Mouse (Mus musculus) embryo, embryonic 10.5 days (tissue): ENCODE measurements around the gene Foxd4.
"Not testable (repeated sequence)": the region's sequence is repeated elsewhere in the genome, so short reads cannot be mapped to it uniquely, and the experiment has no call there.

ENCODE experiments used
- DNase-seq: peaks from one replicate; pipeline ENCODE4 v3.0.0-alpha.2; 2015; ENCODE audit warnings: low spot score

The Foxd4 gene

GRCm38 (mm10) chr19:24875129-24875870 lies 25.7 kb downstream of the Foxd4 start, which contains the start of gene Gm10053:
Gene Gm10053 (plus strand): TSS chr19:24875686.
- not testable (repeated sequence) for DNase-seq

- no peak for DNase-seq
Observed at GRCm38 (mm10) chr19:24873873-24874272, 27.1 kb downstream of the Foxd4 start.

DNA sequence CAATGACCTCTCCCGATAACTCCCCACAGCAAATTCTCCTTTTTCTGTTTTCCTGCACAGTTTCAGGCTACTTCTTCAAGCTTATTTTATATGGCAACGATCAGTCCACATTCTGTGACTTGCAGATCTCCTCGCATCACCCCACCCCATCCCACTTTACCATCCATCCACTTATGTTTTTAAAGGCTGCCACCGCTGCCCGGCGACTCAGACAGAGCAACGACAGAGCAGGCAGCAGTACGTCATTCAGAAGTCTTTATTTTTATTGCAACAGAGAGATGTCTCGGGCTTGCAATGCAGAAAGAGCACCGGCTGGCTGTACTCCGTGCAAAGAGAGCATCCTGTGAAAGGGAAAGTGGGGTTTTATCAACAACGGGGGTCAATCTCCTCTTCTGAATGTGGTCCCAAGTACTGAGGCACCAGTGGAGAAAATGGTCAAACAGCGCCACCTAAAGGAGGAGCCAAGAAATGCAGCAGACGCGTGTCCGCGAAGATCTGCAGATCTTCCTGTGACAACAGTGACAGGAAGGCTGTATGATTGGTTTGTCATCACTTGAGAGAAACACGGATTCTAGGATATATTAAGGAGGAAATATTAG lies 29.9 kb downstream of the Foxd4 start:
- peak; percentile 92 for DNase-seq

GRCm38 (mm10) chr19:24865436-24865835 lies 35.6 kb downstream of the Foxd4 start:
- no peak for DNase-seq

- peak; percentile 50 for DNase-seq
Observed at GRCm38 (mm10) chr19:24861612-24862451, 39.2 kb downstream of the Foxd4 start, which contains the start of gene Pgm5. Gene Pgm5 (minus strand): TSS chr19:24861855.

DNA sequence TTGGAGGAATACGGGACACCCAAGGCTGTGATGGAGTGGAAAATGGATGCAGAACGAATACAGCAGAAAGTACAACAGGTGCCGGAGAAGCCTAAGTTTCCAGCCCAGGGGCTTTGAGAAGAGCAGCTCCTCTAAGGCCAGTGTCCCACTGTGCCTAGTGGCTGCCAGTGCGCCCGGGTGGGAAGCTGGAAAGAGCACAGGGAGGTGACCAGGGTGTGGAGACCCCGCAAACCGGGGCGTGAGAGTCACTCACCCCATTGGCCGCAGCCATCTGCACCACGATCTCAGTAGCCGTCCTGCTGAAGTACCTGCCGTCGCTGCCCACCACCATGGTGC lies 39.8 kb downstream of the Foxd4 start:
- no peak for DNase-seq

DNA sequence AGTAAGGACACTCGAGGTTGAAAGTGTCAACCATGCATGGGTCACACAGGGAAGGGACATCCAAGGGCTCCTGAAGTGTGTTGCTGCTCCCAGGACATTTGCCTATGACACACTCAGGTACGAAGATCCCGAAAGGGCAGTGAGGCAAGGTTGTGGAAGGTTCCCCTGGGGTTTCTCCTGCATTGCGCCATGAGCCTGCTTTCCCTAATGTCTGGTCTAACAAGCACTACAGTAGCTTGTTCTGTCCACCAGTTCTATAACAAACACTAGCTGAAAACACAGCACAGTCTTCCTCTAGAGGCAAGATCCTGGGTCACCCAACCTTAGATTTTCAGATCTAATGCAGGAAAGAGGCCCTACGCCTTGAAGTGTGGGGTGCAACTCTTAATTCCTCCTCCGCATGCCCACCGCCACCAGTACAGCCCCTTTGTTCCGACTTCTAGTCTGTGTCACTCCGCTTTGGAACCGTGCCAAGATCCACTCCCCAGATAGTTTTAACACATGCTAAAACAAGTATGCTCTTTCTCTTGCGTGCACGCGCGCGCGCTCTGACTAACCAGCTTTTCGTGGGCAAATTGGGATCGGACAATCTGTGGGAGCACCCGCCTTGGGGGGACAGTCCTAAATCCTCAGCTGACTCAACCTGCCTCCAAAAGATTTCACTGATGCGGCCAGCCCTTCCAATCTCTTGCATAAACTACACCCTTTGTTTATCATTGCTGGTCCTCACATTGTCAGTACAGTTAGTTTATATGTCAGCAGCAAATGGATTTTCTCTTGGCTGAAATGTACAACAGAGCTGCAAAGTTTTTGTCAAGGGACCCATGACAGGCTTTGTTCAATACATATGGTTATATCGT lies 49.3 kb downstream of the Foxd4 start:
- DNase-seq: no peak
